Mouse (Mus musculus): ENCODE measurements around the gene Cd48. TPM values are rescaled to one million over a fixed set of nuclear protein-coding genes. Genes with fewer than 3 reads are reported as not detected.
"Not testable (repeated sequence)": the region's sequence is repeated elsewhere in the genome, so short reads cannot be mapped to it uniquely, and the experiment has no call there.

Gene Cd48
- polyA plus RNA-seq, 1 experiment from 2014 or later = 0.98 TPM

GRCm38 (mm10) chr1:171677721-171678120 is 4.1 kb upstream of the Cd48 start:
- H3K4me1 ChIP-seq (ENCODE audit: control insufficient read depth, insufficient read depth, low read depth, low read length) = no peaks in the 10 kb centered on the region
- 79% methylated on average over 1 of the region's 1 CpGs for WGBS
- ATAC-seq = no peak
- no peak overlapping the region for H3K9ac ChIP-seq (ENCODE audit: low read depth, low read length)
- no peaks in the 10 kb centered on the region for H3K36me3 ChIP-seq (ENCODE audit: control insufficient read depth, insufficient read depth, low read length)
- H3K4me3 ChIP-seq (ENCODE audit: low read length) = no peak overlapping the region
- H3K27ac ChIP-seq (ENCODE audit: low read depth, low read length) = no peak overlapping the region
- H3K4me2 ChIP-seq (ENCODE audit: low read length) = no peak overlapping the region
- no peaks in the 10 kb centered on the region for H3K27me3 ChIP-seq (replicated peaks; ENCODE audit: control insufficient read depth, insufficient read depth, low read length)
- H3K9me3 ChIP-seq (ENCODE audit: control insufficient read depth, low read length) = no peaks in the 10 kb centered on the region

DNA sequence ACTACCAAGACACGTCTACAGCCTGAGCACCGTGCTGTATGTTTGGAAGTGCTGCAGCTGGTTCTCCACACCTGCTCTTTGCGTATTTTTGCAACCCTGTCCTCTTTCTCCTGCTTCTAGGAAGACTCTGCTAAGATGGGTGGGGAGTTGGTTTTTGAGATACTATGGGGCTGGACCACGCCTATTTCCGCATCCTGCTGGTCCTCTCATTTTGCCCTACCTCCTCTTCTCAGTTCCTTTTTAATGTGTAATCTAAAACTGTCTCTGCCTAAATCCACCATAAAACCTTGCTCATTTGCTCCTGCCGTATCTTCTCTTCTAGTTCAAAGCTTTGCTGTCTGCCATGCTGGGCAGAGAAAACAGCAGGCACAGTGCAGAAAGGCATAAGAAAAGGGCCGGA is 800 bp upstream of the Cd48 start:
- 90% methylated on average over 7 of the region's 7 CpGs for WGBS
- Histone ChIP-seq H3K4me1 (ENCODE audit: control insufficient read depth, insufficient read depth, low read depth, low read length) (no peaks in the 10 kb centered on the region), H3K36me3 (ENCODE audit: control insufficient read depth, insufficient read depth, low read length) (no peaks in the 10 kb centered on the region), H3K4me3 (ENCODE audit: low read length) (no peak overlapping the region), H3K27me3 (replicated peaks; ENCODE audit: control insufficient read depth, insufficient read depth, low read length) (no peaks in the 10 kb centered on the region), H3K9ac (ENCODE audit: low read depth, low read length) (no peak overlapping the region), H3K4me2 (ENCODE audit: low read length) (no peak overlapping the region), H3K9me3 (ENCODE audit: control insufficient read depth, low read length) (no peaks in the 10 kb centered on the region), H3K27ac (ENCODE audit: low read depth, low read length) (no peak overlapping the region)
- ATAC-seq = no peak

GRCm38 (mm10) chr1:171684923-171685322 is 3.1 kb downstream of the Cd48 start:
- H3K27ac ChIP-seq (ENCODE audit: low read depth, low read length) = no peak overlapping the region
- ATAC-seq = no peak
- no peak overlapping the region for H3K4me2 ChIP-seq (ENCODE audit: low read length)
- H3K9me3 ChIP-seq (ENCODE audit: control insufficient read depth, low read length) = no peaks in the 10 kb centered on the region
- H3K4me1 ChIP-seq (ENCODE audit: control insufficient read depth, insufficient read depth, low read depth, low read length) = no peaks in the 10 kb centered on the region
- H3K27me3 ChIP-seq (replicated peaks; ENCODE audit: control insufficient read depth, insufficient read depth, low read length) = no peaks in the 10 kb centered on the region
- H3K9ac ChIP-seq (ENCODE audit: low read depth, low read length) = no peak overlapping the region
- H3K4me3 ChIP-seq (ENCODE audit: low read length) = no peak overlapping the region
- H3K36me3 ChIP-seq (ENCODE audit: control insufficient read depth, insufficient read depth, low read length) = no peaks in the 10 kb centered on the region
- 94% methylated on average over 9 of the region's 9 CpGs for WGBS

DNA sequence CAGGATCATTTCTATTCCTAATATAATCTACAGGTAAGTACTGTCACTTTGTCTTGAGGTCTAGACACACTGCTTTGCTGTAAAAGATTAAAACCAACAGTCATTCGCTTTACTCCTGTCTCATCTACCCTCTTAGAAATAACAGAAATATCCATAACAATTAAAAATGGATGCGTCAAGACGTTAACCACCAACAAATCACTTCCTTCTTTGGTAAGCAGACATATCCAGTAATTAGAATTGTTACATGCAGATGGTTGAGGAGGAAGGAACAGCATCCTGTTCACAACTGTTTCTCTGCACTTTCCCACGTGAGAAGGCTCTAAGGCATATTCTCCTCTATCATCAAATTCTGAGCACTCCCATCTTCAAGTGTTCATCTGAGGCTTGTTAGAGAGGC is 5.5 kb downstream of the Cd48 start:
- no peaks in the 10 kb centered on the region for H3K36me3 ChIP-seq (ENCODE audit: control insufficient read depth, insufficient read depth, low read length)
- no peak for ATAC-seq
- no peak overlapping the region for H3K27ac ChIP-seq (ENCODE audit: low read depth, low read length)
- 85% methylated on average over 4 of the region's 4 CpGs for WGBS
- no peaks in the 10 kb centered on the region for H3K27me3 ChIP-seq (replicated peaks; ENCODE audit: control insufficient read depth, insufficient read depth, low read length)
- H3K4me2 ChIP-seq (ENCODE audit: low read length) = no peak overlapping the region
- no peaks in the 10 kb centered on the region for H3K9me3 ChIP-seq (ENCODE audit: control insufficient read depth, low read length)
- no peak overlapping the region for H3K4me3 ChIP-seq (ENCODE audit: low read length)
- no peak overlapping the region for H3K9ac ChIP-seq (ENCODE audit: low read depth, low read length)
- H3K4me1 ChIP-seq (ENCODE audit: control insufficient read depth, insufficient read depth, low read depth, low read length) = no peaks in the 10 kb centered on the region

DNA sequence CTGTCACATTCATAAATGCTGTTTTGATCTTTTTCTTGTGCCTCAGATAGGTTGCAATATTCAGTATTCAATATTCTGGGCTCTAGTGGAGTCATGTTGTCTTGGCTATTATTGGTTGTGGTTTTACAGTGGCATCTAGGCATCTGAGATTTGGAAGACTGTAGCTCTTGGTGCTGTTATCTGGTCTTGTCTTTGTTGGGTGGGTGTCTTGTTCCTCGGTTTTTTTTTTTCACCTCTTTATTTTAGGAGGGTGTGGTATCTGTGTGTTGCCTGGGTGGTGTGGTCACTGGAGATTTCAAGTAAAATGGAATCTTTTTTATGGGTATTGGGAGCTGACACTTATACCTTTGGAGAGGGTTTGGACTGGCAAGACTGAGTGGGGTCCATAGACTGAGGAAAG is 12.1 kb downstream of the Cd48 start:
- H3K9ac ChIP-seq (ENCODE audit: low read depth, low read length) = no peak overlapping the region
- no peak for ATAC-seq
- H3K4me3 ChIP-seq (ENCODE audit: low read length) = no peak overlapping the region
- no peaks in the 10 kb centered on the region for H3K9me3 ChIP-seq (ENCODE audit: control insufficient read depth, low read length)
- H3K27me3 ChIP-seq (replicated peaks; ENCODE audit: control insufficient read depth, insufficient read depth, low read length) = no peaks in the 10 kb centered on the region
- no peaks in the 10 kb centered on the region for H3K4me1 ChIP-seq (ENCODE audit: control insufficient read depth, insufficient read depth, low read depth, low read length)
- 92% methylated on average over 1 of the region's 1 CpGs for WGBS
- no peak overlapping the region for H3K27ac ChIP-seq (ENCODE audit: low read depth, low read length)
- no peaks in the 10 kb centered on the region for H3K36me3 ChIP-seq (ENCODE audit: control insufficient read depth, insufficient read depth, low read length)
- no peak overlapping the region for H3K4me2 ChIP-seq (ENCODE audit: low read length)

- no peak overlapping the region for H3K4me3 ChIP-seq (ENCODE audit: low read length)
- ATAC-seq = no peak; the same call in 1 of the 2 replicates
- H3K9me3 ChIP-seq (ENCODE audit: control insufficient read depth, low read length) = no peaks in the 10 kb centered on the region
- H3K9ac ChIP-seq (ENCODE audit: low read depth, low read length) = no peak overlapping the region
- no peaks in the 10 kb centered on the region for H3K4me1 ChIP-seq (ENCODE audit: control insufficient read depth, insufficient read depth, low read depth, low read length)
- H3K4me2 ChIP-seq (ENCODE audit: low read length) = no peak overlapping the region
- H3K27me3 ChIP-seq (replicated peaks; ENCODE audit: control insufficient read depth, insufficient read depth, low read length) = no peaks in the 10 kb centered on the region
- H3K36me3 ChIP-seq (ENCODE audit: control insufficient read depth, insufficient read depth, low read length) = no peaks in the 10 kb centered on the region
- H3K27ac ChIP-seq (ENCODE audit: low read depth, low read length) = no peak overlapping the region
- WGBS = 20% methylated on average over 6 of the region's 6 CpGs
Measured at GRCm38 (mm10) chr1:171698983-171699382, 17.2 kb downstream of the Cd48 start.

DNA sequence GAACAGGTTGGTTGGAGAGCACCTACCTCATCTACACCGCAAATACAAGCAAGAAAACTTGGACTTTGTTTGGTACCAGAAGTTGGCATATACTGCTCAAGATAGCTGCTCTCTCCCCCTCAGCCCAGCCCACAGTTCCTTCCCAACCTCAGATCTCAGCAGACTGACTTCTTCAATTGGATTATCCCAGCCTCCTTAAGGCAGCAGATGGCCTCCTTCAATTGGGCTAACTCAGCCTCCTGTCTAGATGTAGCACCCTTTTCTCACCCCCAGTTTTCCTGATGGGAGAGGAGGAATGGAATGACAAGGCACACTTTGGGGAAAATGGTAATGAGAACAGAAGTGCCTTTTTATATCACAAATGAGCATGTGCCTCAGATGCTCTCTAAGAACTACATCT is 31.9 kb downstream of the Cd48 start:
- not testable (repeated sequence) for H3K27ac ChIP-seq (ENCODE audit: low read depth, low read length); H3K9me3 ChIP-seq (ENCODE audit: control insufficient read depth, low read length); H3K9ac ChIP-seq (ENCODE audit: low read depth, low read length); ATAC-seq; H3K36me3 ChIP-seq (ENCODE audit: control insufficient read depth, insufficient read depth, low read length); H3K27me3 ChIP-seq (replicated peaks; ENCODE audit: control insufficient read depth, insufficient read depth, low read length); H3K4me2 ChIP-seq (ENCODE audit: low read length); H3K4me3 ChIP-seq (ENCODE audit: low read length); H3K4me1 ChIP-seq (ENCODE audit: control insufficient read depth, insufficient read depth, low read depth, low read length)
- WGBS = 100% methylated on average over 1 of the region's 1 CpGs

- H3K27ac ChIP-seq (ENCODE audit: low read depth, low read length) = no peak overlapping the region
- H3K9ac ChIP-seq (ENCODE audit: low read depth, low read length) = no peak overlapping the region
- no peak overlapping the region for H3K4me3 ChIP-seq (ENCODE audit: low read length)
- 79% methylated on average over 2 of the region's 2 CpGs for WGBS
- H3K9me3 ChIP-seq (ENCODE audit: control insufficient read depth, low read length) = no peaks in the 10 kb centered on the region
- no peaks in the 10 kb centered on the region for H3K36me3 ChIP-seq (ENCODE audit: control insufficient read depth, insufficient read depth, low read length)
- no peak overlapping the region for H3K4me2 ChIP-seq (ENCODE audit: low read length)
- H3K27me3 ChIP-seq (replicated peaks; ENCODE audit: control insufficient read depth, insufficient read depth, low read length) = no peaks in the 10 kb centered on the region
- no peaks in the 10 kb centered on the region for H3K4me1 ChIP-seq (ENCODE audit: control insufficient read depth, insufficient read depth, low read depth, low read length)
- no peak for ATAC-seq
Measured at GRCm38 (mm10) chr1:171715434-171715833, 33.6 kb downstream of the Cd48 start.

DNA sequence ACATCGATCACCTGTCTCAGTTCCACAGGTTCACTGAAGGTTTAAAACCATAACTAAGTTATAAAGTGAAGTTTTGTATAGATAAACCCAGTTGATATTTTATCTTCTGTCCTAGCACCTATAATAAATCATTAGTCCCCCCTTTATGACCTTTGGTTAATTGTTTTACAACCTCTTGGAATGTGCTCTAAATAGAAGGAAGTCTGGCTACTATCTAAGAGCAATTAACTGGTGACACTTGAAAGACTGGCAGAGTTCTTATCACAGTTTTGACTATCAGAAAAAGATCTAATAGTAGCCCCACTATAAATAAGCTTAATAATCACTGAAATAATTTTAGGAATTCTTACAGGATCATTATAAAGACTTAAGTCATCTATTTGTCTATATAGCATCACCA is 34.4 kb downstream of the Cd48 start:
- H3K4me3 ChIP-seq (ENCODE audit: low read length) = no peak overlapping the region
- H3K27me3 ChIP-seq (replicated peaks; ENCODE audit: control insufficient read depth, insufficient read depth, low read length) = no peaks in the 10 kb centered on the region
- H3K36me3 ChIP-seq (ENCODE audit: control insufficient read depth, insufficient read depth, low read length) = no peaks in the 10 kb centered on the region
- H3K4me2 ChIP-seq (ENCODE audit: low read length) = no peak overlapping the region
- H3K9ac ChIP-seq (ENCODE audit: low read depth, low read length) = no peak overlapping the region
- 91% methylated on average over 1 of the region's 1 CpGs for WGBS
- no peaks in the 10 kb centered on the region for H3K9me3 ChIP-seq (ENCODE audit: control insufficient read depth, low read length)
- H3K27ac ChIP-seq (ENCODE audit: low read depth, low read length) = no peak overlapping the region
- ATAC-seq = no peak
- no peaks in the 10 kb centered on the region for H3K4me1 ChIP-seq (ENCODE audit: control insufficient read depth, insufficient read depth, low read depth, low read length)

- Histone ChIP-seq H3K36me3 (ENCODE audit: control insufficient read depth, insufficient read depth, low read length) (no peaks in the 10 kb centered on the region), H3K9me3 (ENCODE audit: control insufficient read depth, low read length) (no peaks in the 10 kb centered on the region), H3K9ac (ENCODE audit: low read depth, low read length) (no peak overlapping the region), H3K27me3 (replicated peaks; ENCODE audit: control insufficient read depth, insufficient read depth, low read length) (no peaks in the 10 kb centered on the region), H3K4me3 (ENCODE audit: low read length) (no peak overlapping the region), H3K4me1 (ENCODE audit: control insufficient read depth, insufficient read depth, low read depth, low read length) (no peaks in the 10 kb centered on the region), H3K27ac (ENCODE audit: low read depth, low read length) (no peak overlapping the region), H3K4me2 (ENCODE audit: low read length) (no peak overlapping the region)
- ATAC-seq = no peak
Measured at GRCm38 (mm10) chr1:171731195-171731594, 49.4 kb downstream of the Cd48 start.

Data from hindbrain, embryonic 16.5 days (tissue).